Mouse (Mus musculus) liver, embryonic 11.5 days (tissue): ENCODE measurements at regions not wholly inside any gene's neighbourhood (a gene's known extent, or its start where the extent isn't known, plus 50 kb on each side); places are given as distances from the start of the nearest gene placed in this dataset.

Experiments
- ATAC-seq: fragments of 200-750 bp; cut with Nextera tagmentation; replicated peaks from 2 replicates; pipeline ENCODE4 v1.8.0; 2017; ENCODE audit warnings: moderate number of reproducible peaks, mild to moderate bottlenecking, moderate TSS enrichment, moderate library complexity; ENCODE audit not compliant: low FRiP score
- DNase-seq: peaks from one replicate; pipeline ENCODE4 v3.0.0-alpha.2; 2017; ENCODE audit warnings: low spot score
- H3K27ac ChIP-seq: fragments of 300-500 bp; sonication (generic); 2 replicates; pipeline ENCODE4 v1.5.1; 2014; ENCODE audit warnings: mild to moderate bottlenecking, low read depth, low read length, control low read depth
- H3K27me3 ChIP-seq: fragments of 300-500 bp; sonication (generic); replicated peaks from 2 replicates; pipeline ENCODE4 v1.6.1; 2014; ENCODE audit warnings: low read length, mixed read lengths; ENCODE audit not compliant: control insufficient read depth, insufficient read depth
- H3K36me3 ChIP-seq: fragments of 300-500 bp; sonication (generic); 2 replicates; pipeline ENCODE4 v1.6.1; 2014; ENCODE audit warnings: mild to moderate bottlenecking, low read length, moderate library complexity, mixed read lengths; ENCODE audit not compliant: control insufficient read depth, insufficient read depth
- H3K4me1 ChIP-seq: fragments of 300-500 bp; sonication (generic); replicated peaks from 2 replicates; pipeline ENCODE4 v1.6.1; 2014; ENCODE audit warnings: low read length, mixed read lengths; ENCODE audit not compliant: control insufficient read depth, insufficient read depth
- H3K4me2 ChIP-seq: fragments of 300-500 bp; sonication (generic); 2 replicates; pipeline ENCODE4 v1.6.1; 2014; ENCODE audit warnings: mild to moderate bottlenecking, control low read depth, moderate library complexity
- H3K4me3 ChIP-seq: fragments of 300-500 bp; sonication (generic); 2 replicates; pipeline ENCODE4 v1.5.1; 2014; ENCODE audit warnings: low read depth, low read length, control low read depth
- H3K9ac ChIP-seq: fragments of 300-500 bp; sonication (generic); 2 replicates; pipeline ENCODE4 v1.6.1; 2014; ENCODE audit warnings: low read depth, low read length, control low read depth
- H3K9me3 ChIP-seq: fragments of 300-500 bp; sonication (generic); 2 replicates; pipeline ENCODE4 v1.6.1; 2016; ENCODE audit warnings: low read length, inconsistent platforms, mixed read lengths; ENCODE audit not compliant: control insufficient read depth
- WGBS: fragments of 180-500 bp; shearing (Covaris S2); extraction: QIAGEN DNeasy Blood & Tissue Kit; methylation state at CpG from one replicate; pipeline ENCODE4 v1.1.7; 2014; 5-methylcytosine and 5-hydroxymethylcytosine counted together

DNA sequence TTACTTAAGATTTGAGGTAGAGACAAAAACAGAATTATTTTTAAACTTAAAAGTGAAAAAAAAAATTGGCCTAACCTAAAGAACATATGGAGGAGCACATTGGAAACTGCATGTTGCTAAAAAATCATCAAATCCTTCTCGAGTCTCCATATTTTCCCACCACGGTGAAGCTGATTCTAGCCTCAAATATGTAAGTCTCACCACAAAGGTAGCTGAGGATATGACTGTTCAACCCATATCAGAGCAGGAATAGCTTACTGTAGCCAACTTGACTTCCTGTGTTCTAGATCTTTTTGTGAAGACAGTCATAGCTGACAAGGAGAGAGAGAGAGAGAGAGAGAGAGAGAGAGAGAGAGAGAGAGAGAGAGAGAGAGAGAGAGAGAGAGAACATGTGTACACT, 1039.8 kb downstream of the Car8 start:
- Histone ChIP-seq H3K4me3 (no peak overlapping the region), H3K9me3 (no peaks in the 10 kb centered on the region), H3K4me1 (no peaks in the 10 kb centered on the region), H3K9ac (no peak overlapping the region), H3K27ac (no peak overlapping the region), H3K36me3 (no peaks in the 10 kb centered on the region), H3K27me3 (no peaks in the 10 kb centered on the region), H3K4me2 (no peak overlapping the region)
- WGBS, result 66% methylated on average over 2 of the region's 2 CpGs
- ATAC-seq, result no peak
- DNase-seq, result no peak

DNA sequence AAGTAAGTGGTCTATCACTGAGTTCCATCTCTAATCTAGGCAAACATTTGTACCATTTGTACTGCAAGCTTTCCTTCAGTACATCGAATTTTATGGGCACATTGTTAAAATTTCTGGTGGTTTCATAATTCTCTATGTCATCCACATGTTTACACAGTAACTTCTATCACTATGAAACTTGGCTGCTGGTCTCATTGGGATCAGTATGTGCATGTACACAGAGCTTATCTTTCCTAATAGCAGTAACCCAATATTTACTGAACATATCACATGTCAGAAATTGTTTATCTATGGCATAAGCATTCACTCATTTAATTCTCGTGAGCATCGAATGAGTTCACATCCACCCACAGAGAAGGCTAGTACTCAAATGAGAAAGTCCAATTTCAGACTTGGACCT, 1042.3 kb downstream of the Car8 start:
- Histone ChIP-seq H3K27ac (no peak overlapping the region), H3K9ac (no peak overlapping the region), H3K4me1 (no peaks in the 10 kb centered on the region), H3K9me3 (no peaks in the 10 kb centered on the region), H3K36me3 (no peaks in the 10 kb centered on the region), H3K4me2 (no peak overlapping the region), H3K27me3 (no peaks in the 10 kb centered on the region), H3K4me3 (no peak overlapping the region)
- WGBS, result 74% methylated on average over 3 of the region's 3 CpGs
- DNase-seq (no peak), ATAC-seq (no peak)

DNA sequence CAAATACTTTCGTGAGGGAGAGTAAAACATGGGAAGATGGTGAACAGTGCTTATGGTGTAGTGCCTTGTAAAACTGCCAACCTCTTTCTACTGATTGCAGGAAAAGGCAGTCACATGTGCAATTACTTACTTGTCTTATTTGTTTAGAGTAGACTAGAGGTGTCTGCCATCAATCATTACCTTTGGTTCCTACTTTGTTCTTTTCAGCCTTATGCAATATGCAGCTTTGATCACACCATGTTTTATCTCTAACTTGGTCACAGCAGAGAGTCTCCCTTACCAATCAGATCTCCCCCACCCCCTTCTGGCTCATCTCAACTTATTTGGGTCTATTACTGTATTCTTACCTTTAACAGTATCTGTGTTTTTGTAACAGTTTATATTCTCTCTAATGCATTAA, 1043.2 kb downstream of the Car8 start:
- Histone ChIP-seq H3K4me1 (no peaks in the 10 kb centered on the region), H3K27ac (no peak overlapping the region), H3K9ac (no peak overlapping the region), H3K4me3 (no peak overlapping the region), H3K36me3 (no peaks in the 10 kb centered on the region), H3K4me2 (no peak overlapping the region), H3K9me3 (no peaks in the 10 kb centered on the region), H3K27me3 (no peaks in the 10 kb centered on the region)
- ATAC-seq (no peak), DNase-seq (no peak)
- WGBS, result 73% methylated on average over 1 of the region's 1 CpGs

DNA sequence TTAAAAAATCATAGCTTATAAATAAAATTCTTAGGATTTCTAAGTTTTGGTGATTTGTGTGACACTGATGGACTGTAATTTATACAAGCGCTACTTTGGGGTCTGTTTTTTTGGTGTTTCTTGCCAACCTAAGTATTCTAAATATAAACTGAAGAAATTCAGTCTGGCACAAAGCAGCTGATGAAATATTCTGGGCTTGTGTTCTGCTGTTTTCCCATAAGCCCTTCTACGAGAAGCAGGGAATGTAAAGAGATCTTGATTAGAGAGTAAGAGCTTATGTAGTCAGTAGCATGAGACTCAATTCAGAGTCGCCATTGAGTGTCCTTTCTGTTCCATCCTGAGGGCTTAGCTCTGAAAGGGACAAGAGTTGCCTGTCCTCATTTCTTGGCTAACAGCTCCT, 1046.9 kb downstream of the Car8 start:
- H3K27me3 ChIP-seq, result no peaks in the 10 kb centered on the region
- no peak overlapping the region for H3K27ac ChIP-seq
- no peaks in the 10 kb centered on the region for H3K9me3 ChIP-seq
- WGBS, result 81% methylated on average over 3 of the region's 3 CpGs
- no peak for DNase-seq
- H3K4me3 ChIP-seq, result no peak overlapping the region
- no peak overlapping the region for H3K4me2 ChIP-seq
- H3K9ac ChIP-seq, result no peak overlapping the region
- H3K36me3 ChIP-seq, result no peaks in the 10 kb centered on the region
- no peak for ATAC-seq
- no peaks in the 10 kb centered on the region for H3K4me1 ChIP-seq

DNA sequence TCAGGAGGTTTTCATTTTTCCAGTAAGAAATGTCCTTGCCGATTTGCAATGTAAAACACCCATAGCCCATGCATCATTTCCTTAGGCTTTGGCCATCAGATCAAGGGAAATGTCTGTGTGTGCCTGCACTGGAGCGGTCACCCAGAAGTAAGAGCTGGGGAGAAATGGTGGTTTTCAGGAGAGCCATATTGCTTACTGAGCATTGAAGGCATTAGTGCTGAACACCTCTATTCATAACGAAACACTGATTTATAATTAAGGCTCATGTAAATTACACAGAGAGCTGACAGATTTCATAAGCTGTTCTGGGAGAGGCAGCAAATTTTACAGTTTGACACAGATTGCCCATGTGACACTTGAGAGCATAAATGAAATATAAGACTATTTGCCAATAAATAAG, 1047.6 kb downstream of the Car8 start:
- no peak for DNase-seq
- no peak overlapping the region for H3K9ac ChIP-seq
- WGBS, result 85% methylated on average over 3 of the region's 3 CpGs
- H3K4me2 ChIP-seq, result no peak overlapping the region
- no peaks in the 10 kb centered on the region for H3K36me3 ChIP-seq
- no peak for ATAC-seq
- no peaks in the 10 kb centered on the region for H3K9me3 ChIP-seq
- no peaks in the 10 kb centered on the region for H3K4me1 ChIP-seq
- no peaks in the 10 kb centered on the region for H3K27me3 ChIP-seq
- H3K27ac ChIP-seq, result no peak overlapping the region
- no peak overlapping the region for H3K4me3 ChIP-seq

DNA sequence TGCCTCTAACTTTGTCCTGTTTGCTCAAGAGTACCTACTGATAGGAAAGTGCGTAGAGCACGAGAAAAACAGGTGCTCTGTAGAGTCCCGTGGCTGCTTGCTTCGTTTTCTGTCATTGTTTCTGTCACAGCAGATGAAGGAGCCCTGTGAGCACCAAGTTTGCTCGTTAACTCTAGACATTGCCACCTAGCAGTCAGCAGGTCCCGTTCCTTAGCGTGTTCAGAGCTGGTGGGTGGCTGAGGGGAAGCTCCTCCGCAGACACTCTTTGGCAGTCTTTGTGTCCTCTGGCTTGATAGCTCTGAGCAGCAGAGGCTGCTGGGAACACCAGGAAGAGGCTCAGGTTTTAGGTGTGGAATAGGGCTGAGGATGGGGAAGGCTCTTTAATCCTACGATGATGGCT, 1063.8 kb downstream of the Car8 start:
- no peaks in the 10 kb centered on the region for H3K9me3 ChIP-seq
- H3K27ac ChIP-seq, result no peak overlapping the region
- WGBS, result 69% methylated on average over 9 of the region's 9 CpGs
- H3K4me3 ChIP-seq, result no peak overlapping the region
- no peaks in the 10 kb centered on the region for H3K36me3 ChIP-seq
- no peak overlapping the region for H3K9ac ChIP-seq
- no peak for DNase-seq
- H3K4me1 ChIP-seq, result no peaks in the 10 kb centered on the region
- H3K27me3 ChIP-seq, result no peaks in the 10 kb centered on the region
- H3K4me2 ChIP-seq, result no peak overlapping the region
- ATAC-seq, result no peak

DNA sequence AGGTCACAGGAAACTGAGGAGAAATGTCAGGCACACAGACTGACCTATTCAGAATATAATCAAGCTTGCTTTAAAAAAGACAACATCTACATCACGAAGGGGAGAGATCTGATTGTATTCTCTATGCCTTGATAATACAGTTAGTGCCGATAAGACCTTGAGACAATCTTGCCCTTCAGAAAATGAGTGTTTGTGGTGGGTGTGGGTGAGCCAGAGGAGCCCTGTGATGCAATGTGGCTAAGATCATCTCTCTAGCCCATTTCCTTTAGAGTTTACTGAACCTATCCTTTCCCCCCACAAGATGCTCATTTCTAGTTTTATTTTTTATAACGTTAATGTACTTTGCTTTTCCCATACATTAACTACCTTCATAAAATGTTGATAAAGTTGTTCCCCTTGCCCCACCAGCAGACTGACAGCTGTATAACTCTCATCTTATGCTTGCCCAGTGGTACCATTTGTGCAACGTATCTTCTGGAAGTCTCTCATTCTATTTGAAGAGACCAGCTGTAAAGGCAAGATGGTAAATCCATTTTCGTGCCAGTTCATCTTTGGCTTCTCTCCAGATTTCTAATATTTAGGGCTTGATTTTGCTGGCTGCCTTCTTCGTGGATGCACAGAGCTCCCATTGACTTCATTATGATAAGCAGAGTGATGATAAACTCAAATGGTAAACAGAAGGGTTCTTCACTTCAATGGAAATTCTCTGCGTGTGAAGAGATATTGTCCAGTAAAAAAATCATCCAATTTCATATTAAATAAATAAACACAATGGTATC, 1066.1 kb downstream of the Car8 start:
- DNase-seq (no peak), ATAC-seq (no peak)
- Histone ChIP-seq H3K36me3 (no peaks in the 10 kb centered on the region), H3K4me3 (no peak overlapping the region), H3K27ac (no peak overlapping the region), H3K4me2 (no peak overlapping the region), H3K4me1 (no peaks in the 10 kb centered on the region), H3K27me3 (no peaks in the 10 kb centered on the region), H3K9ac (no peak overlapping the region), H3K9me3 (no peaks in the 10 kb centered on the region)
- 74% methylated on average over 7 of the region's 7 CpGs for WGBS

DNA sequence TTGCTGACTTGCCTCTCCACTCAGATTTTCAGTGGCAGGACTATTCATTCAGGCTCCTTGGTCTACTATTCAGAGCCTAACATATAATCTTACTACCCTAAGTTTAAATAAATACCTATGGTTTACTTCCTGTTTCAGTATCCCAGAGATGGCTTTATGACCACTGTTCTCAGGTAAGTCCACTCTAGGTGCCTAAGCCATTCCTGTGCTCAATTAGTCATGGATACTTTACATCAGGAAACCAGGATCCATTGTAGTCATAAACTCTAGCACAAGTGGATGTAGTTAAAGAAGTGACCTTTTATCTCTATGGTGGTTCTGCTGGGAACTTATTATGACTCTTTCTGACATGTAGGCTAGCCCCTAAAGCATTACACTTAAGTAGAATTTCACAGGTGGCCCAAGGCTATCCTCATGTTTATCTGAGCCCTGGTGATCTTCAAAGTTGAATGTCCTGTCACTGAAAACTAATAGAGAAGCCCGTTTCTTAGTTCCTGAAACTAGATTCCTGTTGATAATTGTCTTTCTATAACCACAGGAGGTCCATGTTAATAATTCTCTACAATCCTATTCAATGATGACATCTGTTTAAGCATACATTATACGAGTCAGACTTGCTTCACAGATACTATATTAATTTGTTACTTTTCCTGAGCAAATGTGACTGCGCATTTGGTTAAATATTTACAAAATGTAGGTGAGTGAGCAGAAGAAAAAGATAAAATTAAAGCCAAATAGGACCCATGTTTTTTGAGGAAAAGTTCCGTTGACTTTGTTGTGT, 1067.0 kb downstream of the Car8 start:
- DNase-seq (no peak), ATAC-seq (no peak)
- Histone ChIP-seq H3K27ac (no peak overlapping the region), H3K4me3 (no peak overlapping the region), H3K9me3 (no peaks in the 10 kb centered on the region), H3K36me3 (no peaks in the 10 kb centered on the region), H3K27me3 (no peaks in the 10 kb centered on the region), H3K4me1 (no peaks in the 10 kb centered on the region), H3K4me2 (no peak overlapping the region), H3K9ac (no peak overlapping the region)
- WGBS, result 78% methylated on average over 4 of the region's 4 CpGs

DNA sequence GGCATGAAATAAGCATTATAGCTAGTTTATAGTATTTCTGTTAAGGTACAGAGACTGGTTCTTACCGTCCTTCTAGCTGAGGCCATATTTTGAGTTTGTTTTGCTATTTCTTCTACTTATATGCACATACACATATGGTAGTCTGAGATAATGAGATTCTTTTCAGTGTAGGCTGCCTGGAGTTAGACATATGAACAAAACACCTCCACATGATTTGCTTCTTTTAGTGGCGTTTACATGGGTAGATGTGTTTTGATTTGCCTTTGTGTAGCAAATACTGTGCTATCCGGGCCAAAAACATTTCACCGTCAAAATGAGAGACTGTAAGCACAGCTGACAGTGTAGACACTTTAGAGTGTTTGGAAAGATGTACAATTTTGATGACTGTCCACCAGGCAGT, 1077.4 kb downstream of the Car8 start:
- Histone ChIP-seq H3K9me3 (no peaks in the 10 kb centered on the region), H3K4me2 (no peak overlapping the region), H3K4me3 (no peak overlapping the region), H3K27ac (no peak overlapping the region), H3K4me1 (no peaks in the 10 kb centered on the region), H3K36me3 (no peaks in the 10 kb centered on the region), H3K27me3 (no peaks in the 10 kb centered on the region), H3K9ac (no peak overlapping the region)
- ATAC-seq, result no peak
- WGBS, result 91% methylated on average over 4 of the region's 4 CpGs
- no peak for DNase-seq
